Mouse (Mus musculus) liver, embryonic 14.5 days (tissue): ENCODE measurements around the gene Inpp4b.

Experiments
- CTCF ChIP-seq: IDR thresholded peaks from 2 replicates; pipeline ENCODE4 v1.5.1; 2016; ENCODE audit warnings: antibody characterized with exemption, low read depth, control low read depth
- EP300 ChIP-seq: IDR thresholded peaks from 2 replicates; pipeline ENCODE4 v1.6.1; 2016; ENCODE audit warnings: antibody characterized with exemption, low read depth

GRCm38 (mm10) chr8:81826406-81826805 lies 484.1 kb downstream of the Inpp4b start:
- no peak for TF ChIP-seq CTCF
- no peak for TF ChIP-seq EP300
